Mouse (Mus musculus) layer of hippocampus, adult 8-10 months (tissue): ENCODE measurements at regions not wholly inside any gene's neighbourhood (a gene's known extent, or its start where the extent isn't known, plus 50 kb on each side); places are given as distances from the start of the nearest gene placed in this dataset.

Source experiments
- DNase-seq, 2 experiments: peaks; one replicate each; pipeline ENCODE4 v3.0.0; 2022; ENCODE audit warnings: low spot score in 2 of 2

DNA sequence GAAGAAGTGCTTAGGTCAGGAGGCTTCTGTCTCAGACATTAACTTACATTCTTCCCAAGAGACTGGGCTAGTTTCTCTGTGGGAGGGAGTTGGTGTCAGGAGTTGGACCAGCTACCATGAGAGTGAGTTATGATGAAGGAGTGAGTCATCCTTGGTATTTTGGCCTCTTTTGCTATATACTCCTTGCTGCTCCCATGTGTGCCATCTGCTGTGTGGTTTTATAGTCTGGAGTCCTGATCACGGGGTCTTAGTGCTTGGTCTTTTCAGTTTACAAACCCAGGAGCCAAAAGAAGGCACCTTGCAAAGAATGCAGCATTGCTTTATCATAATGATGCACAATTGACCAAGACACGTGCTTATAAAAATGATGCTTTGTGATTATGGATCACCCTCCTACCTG, 56.6 kb downstream of the Zfp503 start:
- peak; percentile 15 to 23 for DNase-seq

GRCm38 (mm10) chr14:21931944-21932343, 57.5 kb downstream of the Zfp503 start:
- DNase-seq = no peak

DNA sequence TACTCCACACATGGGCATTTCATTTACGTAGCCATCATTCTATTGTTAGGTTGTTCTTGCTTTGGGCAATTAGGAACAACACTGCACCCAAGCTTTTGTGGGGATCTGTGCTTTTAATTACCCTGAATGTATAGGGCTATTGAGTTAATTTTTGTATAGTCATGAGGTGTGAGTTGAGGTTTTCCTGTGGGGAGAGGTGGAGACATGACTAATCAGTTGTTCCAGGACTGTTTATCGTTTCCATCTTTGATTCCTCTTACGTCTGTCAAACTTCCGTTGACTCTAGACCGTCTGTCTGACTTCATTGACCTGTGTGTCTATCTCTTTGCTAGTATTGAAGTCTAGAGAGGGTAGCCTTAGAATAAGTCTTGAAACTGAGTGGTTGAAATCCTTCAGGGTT, 60.4 kb downstream of the Zfp503 start:
- no peak for DNase-seq

DNA sequence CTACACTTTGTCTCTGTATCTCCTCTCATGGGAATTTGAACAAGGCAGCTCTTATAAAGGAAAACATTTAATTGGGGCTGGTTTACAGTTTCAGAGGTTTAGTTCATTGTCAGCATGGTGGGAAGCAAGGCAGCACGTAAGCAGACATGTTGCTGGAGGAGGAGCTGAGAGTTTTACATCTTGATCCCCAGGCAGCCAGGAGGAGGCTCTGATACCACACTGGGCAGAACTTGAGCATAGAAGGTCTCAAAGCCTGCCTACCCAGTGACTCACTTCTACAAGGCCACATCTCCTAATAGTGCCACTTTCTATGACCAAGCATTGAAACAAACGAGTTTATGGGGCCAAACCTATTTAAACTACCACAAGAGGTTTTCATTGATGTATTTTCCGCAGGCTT, 67.9 kb upstream of the Comtd1 start:
- no peak for DNase-seq

- peak in 1 of 2 experiments; percentile 33 for DNase-seq
Measured at GRCm38 (mm10) chr14:21904498-21905395, 56.0 kb upstream of the Comtd1 start.

- no peak for DNase-seq
Measured at GRCm38 (mm10) chr14:21903562-21904497, 55.1 kb upstream of the Comtd1 start.

GRCm38 (mm10) chr14:21902856-21903255, 54.1 kb upstream of the Comtd1 start:
- no peak for DNase-seq

GRCm38 (mm10) chr14:21902456-21902855, 53.7 kb upstream of the Comtd1 start:
- no peak for DNase-seq

DNA sequence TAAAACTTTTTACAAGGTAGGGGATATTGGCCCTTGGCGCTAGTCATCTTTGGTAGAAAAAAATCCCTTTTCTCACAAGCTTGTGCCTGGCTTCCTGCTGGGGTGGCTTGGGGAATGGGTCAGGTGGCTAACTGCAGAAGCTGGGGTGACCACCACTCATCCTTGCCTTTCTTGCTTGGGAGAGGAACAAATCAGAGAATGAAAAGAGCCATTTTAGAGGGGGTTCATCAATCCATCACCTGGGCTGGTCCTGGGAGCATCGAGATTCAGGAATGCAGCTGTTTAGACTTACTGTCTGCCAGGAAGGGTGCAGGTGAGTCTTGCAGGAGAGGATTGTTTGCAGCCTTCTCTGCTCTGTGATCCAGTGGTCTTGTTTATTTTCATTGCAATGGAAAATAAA, 52.2 kb upstream of the Comtd1 start:
- DNase-seq = no peak

DNA sequence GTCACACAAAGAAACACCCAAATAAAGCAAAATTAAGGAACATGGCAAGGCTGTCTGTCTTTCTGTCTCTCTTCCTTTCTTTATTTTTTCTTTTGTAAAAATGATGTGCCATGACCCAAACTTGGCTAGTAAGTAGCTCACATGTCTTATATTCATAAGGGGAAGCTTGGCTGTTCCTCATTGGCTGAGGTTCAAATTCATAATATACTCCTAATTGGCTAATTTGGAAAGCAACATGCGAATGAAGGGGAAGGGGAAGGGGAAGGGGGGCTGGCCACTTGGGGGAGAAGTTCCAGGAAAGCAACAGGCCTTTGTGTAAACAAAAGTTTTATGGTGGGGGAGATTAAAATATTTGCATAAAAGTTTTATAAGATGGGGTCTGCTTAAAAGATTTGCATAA, 51.7 kb upstream of the Comtd1 start:
- no peak for DNase-seq
